Mouse (Mus musculus): ENCODE results near the gene Ccr7. TPM values are rescaled to one million over a fixed set of nuclear protein-coding genes. Genes with fewer than 3 reads are reported as not detected.

Gene Ccr7
- total RNA-seq, 4 experiments from 2014 or later, result not detected

Other genes starting within 250 kb of the Ccr7 start
- 1 to 10 TPM in 1 of 4 experiments, under 1 TPM in 3; 0.36 to 1.2 (median 0.44) TPM for gene Cdc6, start 247.3 kb downstream of the Ccr7 start, total RNA-seq (2022)
- gene Rara, start 227.3 kb downstream of the Ccr7 start, total RNA-seq (2022), result 10 to 100 TPM; 17.3 to 20.2 (median 19.4) TPM
- 1 to 10 TPM in 2 of 4 experiments, not detected in 2; 1.4 to 1.6 TPM for gene Gjd3, start 172.1 kb downstream of the Ccr7 start, total RNA-seq (2022)
- gene Top2a, start 130.9 kb downstream of the Ccr7 start, total RNA-seq (2022), result 1 to 10 TPM in 2 of 4 experiments, under 1 TPM in 2; 0.62 to 2.4 (median 1.2) TPM
- gene Igfbp4, start 113.8 kb downstream of the Ccr7 start, total RNA-seq (2022), result 10 to 100 TPM; 69.7 to 86.8 (median 75.2) TPM
- under 1 TPM in 2 of 4 experiments, not detected in 2; 0.27 TPM for gene Tns4, start 65.8 kb downstream of the Ccr7 start, total RNA-seq (2022)
- 10 to 100 TPM; 57.1 to 58.8 (median 58.0) TPM for gene Smarce1, start 75.9 kb upstream of the Ccr7 start, total RNA-seq (2022)
- 10 to 100 TPM; 23.4 to 28.0 (median 26.3) TPM for gene Krt222, start 89.0 kb upstream of the Ccr7 start, total RNA-seq (2022)
- gene Krt24, start 130.2 kb upstream of the Ccr7 start, total RNA-seq (2022), result not detected
- not detected for gene Krt25, start 167.9 kb upstream of the Ccr7 start, total RNA-seq (2022)
- gene Krt26, start 182.9 kb upstream of the Ccr7 start, total RNA-seq (2022), result not detected
- gene Krt27, start 196.0 kb upstream of the Ccr7 start, total RNA-seq (2022), result not detected
- gene Krt28, start 219.8 kb upstream of the Ccr7 start, total RNA-seq (2022), result under 1 TPM in 2 of 4 experiments, not detected in 2; 0.38 to 0.52 TPM
- gene Krt10, start 234.3 kb upstream of the Ccr7 start, total RNA-seq (2022), result 10 to 100 TPM; 10.4 to 12.6 (median 11.0) TPM

Measured in layer of hippocampus, adult 8-10 months (tissue).